Mouse (Mus musculus) mature B cell (primary cell): ENCODE measurements around the gene P4ha1.

Experiments
- in situ Hi-C: fragments of 300-500 bp; cut with MboI; formaldehyde crosslinking; loops from 2 replicates; pipeline ENCODE4 v1.14.3; 2019

P4ha1 gene

DNA sequence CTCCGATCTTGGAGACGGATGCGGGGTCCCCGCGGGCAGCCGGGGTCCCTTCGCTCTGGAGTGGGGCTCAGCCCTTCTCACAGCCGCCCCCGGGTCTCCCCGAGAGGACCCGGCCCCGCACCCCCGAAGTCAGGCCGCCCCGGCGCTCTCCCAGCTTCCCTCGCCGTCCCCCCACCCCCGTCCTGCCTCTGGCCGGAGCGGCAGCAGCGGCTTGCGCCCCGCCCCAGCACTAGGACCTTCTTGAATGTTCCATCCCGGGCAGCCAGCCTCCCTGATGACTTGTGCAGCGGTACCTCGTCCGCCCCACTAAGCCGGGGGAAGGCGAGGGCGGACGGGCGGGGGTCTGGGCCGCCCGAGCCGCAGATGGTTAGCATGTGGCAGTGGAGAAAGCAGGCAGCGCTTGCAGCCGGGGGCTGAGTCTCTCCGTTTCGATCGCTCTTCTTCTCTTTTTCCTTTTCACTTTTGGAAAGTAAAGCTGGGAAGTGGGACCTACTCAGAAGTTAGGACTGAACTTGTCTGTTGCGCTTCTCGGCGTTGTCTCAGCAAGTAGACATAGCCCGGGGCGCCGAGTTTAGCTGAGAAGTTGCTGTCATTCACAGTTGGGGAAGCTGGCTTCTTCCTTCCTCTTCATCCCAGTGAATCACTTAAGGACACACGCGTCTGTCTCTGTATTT is 529 bp downstream of the P4ha1 start:
- in situ Hi-C loops = no loop called here

DNA sequence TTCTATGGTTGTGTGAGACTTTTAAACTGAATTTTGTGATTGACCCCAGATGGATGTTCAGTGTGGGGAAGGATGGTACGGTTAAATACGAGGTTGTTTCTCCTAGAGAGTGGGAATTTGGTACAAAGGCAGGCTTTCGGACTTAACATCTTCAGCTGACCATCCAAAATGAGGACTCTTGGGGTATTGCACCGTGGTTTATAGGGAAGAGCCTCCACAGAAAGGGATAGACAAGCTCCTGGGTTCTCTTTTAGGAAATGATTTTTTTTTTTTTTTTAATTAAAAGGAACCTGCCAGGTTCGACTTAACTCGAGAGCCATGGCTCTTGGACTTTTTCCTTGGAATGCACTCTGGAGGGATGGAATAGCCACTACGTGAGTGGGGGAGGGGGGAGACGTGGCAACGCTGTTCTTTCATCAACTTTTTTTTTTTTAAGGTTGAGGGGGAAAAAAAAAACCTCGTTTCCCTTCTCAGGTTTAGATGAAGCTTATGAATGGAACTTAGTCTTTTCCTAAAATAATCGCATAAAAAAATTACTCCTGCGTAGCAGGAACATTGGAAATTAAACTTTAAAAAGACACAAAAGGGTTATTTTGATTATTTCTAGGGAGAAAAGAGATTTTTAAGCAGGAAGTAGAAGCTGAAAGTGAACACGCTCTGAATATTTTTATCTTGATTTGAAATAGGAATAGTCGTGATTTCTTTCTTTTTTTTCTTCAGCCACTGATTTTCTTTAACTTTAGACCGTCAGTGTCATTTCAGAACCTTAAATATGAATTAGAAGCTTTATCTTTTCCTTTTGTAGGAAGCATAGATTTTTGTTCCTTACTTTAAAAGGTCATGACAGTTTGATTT is 1.4 kb downstream of the P4ha1 start:
- in situ Hi-C loops = no loop called here

DNA sequence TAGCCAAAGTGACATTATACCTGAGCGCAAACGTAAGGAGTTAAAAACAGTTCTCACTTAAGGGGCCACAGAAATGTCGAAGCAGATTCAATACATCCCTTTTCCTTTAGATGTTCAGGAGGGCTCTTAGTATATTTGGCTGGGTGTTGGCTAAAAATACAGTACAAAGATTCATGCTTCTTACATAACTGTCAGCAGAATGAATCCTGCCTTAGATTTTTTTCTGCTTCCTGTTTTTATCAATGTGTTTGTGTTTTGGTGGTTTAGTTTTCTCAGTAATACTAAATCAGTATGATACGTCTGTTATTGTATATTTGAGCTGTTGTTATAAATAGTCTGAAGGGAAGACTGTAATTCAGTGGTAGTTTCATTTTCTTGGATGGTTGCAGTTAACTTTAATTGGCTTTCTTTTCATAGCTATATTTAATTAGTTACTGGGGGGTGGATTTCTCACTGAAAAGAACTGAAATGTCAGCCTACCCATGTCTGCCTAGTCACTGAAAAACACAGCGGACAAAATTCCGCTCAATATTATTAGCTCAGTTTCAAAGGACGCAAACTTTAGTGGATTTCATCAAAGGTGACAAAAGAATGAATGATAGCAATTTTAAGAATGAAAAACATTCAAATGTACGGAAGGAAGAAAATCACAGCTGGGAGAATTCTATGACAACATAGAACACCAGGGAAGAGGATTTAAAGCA is 3.7 kb downstream of the P4ha1 start:
- in situ Hi-C loops = no loop called here

GRCm38 (mm10) chr10:59327316-59327710 is 4.2 kb downstream of the P4ha1 start:
- in situ Hi-C loops = no loop called here

GRCm38 (mm10) chr10:59331546-59332256 is 8.6 kb downstream of the P4ha1 start:
- in situ Hi-C loops = no loop called here

DNA sequence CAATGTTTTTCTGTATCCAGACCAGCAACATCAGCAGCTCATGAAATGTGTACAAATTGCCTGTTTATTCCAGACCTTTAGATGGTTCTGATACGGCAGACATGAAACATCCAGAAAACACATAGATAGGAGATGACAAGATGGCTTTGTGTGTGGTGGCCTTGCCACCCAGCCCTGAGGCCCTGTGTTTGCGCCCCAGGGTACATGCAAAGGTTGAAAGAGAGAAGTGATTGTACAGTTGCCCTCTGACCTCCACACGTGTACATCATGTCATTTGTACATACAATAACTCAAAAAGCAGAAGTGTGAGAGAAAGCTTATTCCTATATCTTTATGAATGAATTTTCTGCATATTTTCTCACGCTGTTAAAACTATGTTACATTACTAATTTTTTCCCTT is 10.3 kb downstream of the P4ha1 start:
- in situ Hi-C loops = no loop called here

GRCm38 (mm10) chr10:59334899-59335798 is 12.1 kb downstream of the P4ha1 start:
- in situ Hi-C loops = no loop called here

- in situ Hi-C loops = no loop called here
Observed at GRCm38 (mm10) chr10:59336124-59336523, 13.0 kb downstream of the P4ha1 start.

GRCm38 (mm10) chr10:59346560-59346959 is 23.5 kb downstream of the P4ha1 start:
- in situ Hi-C loops = no loop called here

DNA sequence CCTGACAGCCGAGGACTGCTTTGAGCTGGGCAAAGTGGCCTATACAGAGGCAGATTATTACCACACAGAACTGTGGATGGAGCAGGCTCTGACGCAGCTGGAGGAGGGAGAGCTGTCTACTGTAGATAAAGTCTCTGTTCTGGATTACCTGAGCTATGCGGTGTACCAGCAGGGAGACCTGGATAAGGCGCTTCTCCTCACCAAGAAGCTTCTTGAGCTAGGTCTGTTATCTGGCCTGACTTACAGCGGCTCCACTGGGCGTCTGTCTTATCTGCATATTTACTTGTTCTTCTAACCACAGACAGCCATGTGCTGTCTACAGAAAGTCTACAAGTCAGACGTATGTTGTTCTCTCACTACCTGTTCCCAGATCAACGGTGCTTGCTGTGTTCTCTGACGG is 25.1 kb downstream of the P4ha1 start:
- in situ Hi-C loops = no loop called here

- in situ Hi-C loops = no loop called here
Observed at GRCm38 (mm10) chr10:59349536-59349935, 26.4 kb downstream of the P4ha1 start.

DNA sequence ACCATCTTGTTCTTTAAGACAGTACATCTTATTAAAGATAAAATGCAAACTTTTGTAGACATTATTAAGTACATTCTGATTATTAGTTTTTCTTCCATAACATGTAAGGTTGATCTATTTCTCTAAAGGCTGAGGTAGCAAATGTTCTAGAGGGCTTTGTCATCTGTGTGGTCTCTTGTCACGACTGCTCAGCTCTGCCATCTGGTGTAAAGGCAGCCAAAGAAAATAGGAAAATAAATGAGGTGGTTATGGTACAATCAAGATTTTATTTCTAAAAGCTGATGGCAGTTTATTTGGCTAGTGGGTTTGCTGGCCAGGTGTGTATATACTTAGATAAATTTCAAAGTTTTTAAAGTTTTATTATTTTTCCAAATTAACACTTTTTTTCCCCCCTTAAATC is 30.0 kb downstream of the P4ha1 start:
- in situ Hi-C loops = no loop called here

GRCm38 (mm10) chr10:59354120-59354519 is 31.0 kb downstream of the P4ha1 start:
- in situ Hi-C loops = no loop called here

GRCm38 (mm10) chr10:59355020-59355419 is 31.9 kb downstream of the P4ha1 start:
- in situ Hi-C loops = no loop called here

DNA sequence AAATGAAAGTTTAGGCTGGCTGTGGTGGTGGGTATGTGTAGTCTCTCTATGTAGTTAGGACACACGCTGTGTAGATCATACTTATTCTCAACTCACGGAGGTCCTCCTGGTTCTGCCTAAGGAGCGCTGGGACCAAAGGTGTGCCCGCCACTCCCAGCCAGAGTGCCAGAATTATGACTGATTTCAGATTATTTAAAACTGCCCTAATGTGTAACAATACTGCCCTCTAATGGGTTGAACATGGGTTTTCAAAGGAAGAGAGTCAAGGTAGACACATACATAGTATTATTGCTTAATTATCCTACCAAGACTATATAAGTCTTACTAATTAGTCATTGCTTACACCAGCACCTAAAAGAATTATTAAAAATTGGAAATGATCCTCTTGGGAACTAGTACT is 35.6 kb downstream of the P4ha1 start:
- in situ Hi-C loops = no loop called here

- in situ Hi-C loops = no loop called here
Observed at GRCm38 (mm10) chr10:59363208-59363607, 40.1 kb downstream of the P4ha1 start.

GRCm38 (mm10) chr10:59364551-59364950 is 41.5 kb downstream of the P4ha1 start:
- in situ Hi-C loops = no loop called here

GRCm38 (mm10) chr10:59365804-59366589 is 42.9 kb downstream of the P4ha1 start:
- in situ Hi-C loops = no loop called here

DNA sequence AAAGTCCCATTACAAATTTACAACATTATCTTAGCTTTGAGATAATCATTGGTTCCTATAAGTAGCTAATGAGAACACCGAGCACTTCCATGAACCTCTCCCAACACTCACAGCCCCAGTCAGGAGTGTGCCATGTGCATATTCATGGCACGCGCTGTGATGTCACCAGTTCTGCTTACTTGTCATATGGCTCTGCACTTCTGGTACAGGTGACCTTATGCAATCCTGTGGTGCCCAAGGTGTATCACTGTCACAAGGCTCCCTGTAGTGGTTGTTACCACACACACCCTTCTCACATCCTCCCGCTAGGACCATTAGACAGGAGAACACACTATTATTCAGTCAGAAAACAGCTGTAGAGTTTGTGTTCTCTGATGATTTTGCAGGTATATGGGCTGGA is 43.6 kb downstream of the P4ha1 start:
- in situ Hi-C loops = no loop called here

- in situ Hi-C loops = no loop called here
Observed at GRCm38 (mm10) chr10:59367206-59367605, 44.1 kb downstream of the P4ha1 start.
